Mouse (Mus musculus) c-Kit-negative CD71-positive TER-119-positive erythroid progenitor cells, embryonic 14.5 days (primary cell): ENCODE data around the gene Wt1.
A peak's percentile ranks its signal among the peaks of the same experiment; 100 is the strongest.

ENCODE experiments used
- DNase-seq: peaks from one replicate; pipeline ENCODE4 v3.0.0-alpha.2; 2013; ENCODE audit warnings: low read depth, low spot score

Wt1 gene

DNA sequence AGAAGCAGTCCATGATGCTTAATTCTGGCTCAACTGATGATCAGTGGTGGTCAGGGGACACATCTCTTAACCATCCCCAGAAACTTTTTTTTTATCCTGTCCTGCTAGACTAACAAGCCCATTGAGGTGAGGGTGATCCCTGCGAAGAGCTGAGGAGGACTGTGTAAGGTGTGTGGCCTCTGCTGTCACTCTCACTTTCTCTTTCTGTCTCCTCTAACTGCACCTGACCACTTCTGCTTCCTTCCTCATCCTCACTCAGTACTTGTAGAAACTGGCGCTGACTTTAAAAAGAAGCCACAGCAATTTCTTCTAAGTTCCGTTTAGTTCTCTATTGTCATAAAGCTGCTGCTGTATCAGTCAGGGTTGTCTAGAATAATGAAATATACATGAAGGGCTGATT is 58.8 kb downstream of the Wt1 start:
- DNase-seq, result no peak

DNA sequence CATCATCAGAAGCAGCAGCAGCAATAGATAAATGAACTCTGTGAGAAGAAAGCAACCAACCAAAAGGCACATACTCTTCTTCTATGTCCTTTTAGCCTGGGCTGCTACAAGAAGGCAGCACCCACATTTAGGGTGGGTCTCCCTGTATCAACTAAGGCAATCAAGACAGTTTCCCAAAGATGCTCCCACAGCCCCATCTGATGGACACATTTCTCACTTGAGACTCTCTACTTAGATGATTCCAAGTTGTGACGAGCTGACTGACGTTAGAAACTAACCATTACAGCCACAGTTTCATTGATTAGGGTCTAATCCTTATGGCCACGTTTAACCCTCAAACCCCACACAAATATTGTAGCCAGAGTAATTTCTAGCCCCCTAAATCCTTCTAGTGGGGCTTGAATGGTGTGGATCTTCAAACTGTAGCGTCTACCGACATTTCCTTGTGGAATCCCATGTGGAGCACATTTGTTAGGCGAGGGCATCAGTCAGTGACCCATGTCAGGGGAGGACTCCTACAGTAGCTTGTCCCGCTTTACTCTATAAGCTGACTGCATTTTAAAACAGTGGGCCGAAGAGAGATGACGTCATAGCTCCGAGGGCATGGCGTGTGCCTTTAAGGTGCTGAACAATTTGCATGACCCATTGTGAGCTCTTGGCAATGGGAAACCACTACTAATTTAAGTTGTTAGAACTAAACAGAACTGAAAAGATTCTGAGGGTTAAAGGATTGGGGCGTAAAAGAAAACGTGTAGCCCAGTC is 59.6 kb downstream of the Wt1 start:
- no peak for DNase-seq

DNA sequence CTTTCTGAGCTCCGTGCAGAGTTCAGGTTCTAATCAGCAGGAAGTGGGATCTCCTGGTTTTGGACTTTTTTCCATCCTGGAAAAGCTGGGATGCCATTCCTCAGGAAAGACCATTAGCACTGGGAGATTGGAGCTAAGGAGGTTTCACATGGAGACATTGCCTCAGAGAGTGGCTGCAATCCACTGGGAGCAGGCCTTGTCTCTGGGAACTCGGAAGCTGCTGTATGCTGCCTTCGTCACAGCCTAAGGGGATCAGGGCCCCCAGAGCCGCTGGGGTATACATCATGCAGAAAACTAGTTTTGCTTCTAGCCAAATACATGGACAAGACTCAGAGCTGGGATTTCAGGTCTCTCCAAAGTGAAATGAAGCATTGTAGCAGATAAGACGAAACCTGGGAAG is 60.3 kb downstream of the Wt1 start:
- DNase-seq, result no peak

GRCm38 (mm10) chr2:105188182-105188581 is 61.9 kb downstream of the Wt1 start:
- DNase-seq, result peak; percentile 15

DNA sequence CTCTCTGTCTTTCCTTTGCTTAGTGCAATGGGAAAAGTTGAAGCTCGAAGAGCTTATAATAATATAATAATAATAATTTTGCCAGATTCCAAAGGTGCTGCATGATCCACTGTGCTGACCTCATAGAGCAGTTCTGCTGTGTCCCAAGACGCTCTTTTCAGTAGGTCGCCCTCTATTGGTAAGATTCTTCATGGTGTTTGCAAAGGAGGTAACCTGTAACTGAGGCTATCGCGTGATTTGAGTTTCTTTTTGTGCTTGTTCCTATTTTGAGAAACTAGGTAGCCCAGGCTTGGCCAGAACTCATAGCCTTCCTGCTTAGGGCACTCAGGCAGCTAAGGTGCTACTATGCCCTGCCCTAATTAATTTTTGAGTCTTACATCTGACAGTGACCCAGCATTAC is 63.0 kb downstream of the Wt1 start:
- no peak for DNase-seq

DNA sequence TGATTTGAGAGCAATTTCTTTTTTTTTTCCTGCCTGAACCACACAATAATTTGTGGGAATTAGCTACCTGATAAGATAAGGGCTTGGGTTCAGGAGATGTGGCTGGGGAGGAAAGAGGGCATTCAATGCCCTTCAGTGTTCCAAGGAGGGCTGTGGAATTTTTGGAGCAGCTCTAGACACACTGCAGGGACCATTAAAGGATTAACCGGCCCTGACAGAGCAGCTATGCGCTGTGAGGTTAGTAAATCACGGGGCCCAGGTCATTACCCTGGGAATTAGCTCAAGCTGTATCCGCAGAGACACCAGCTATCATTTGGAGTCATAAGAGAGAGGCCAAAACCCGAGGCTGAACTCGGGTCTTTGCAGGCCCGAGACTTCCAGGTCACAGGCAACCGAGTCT is 73.8 kb downstream of the Wt1 start:
- no peak for DNase-seq

DNA sequence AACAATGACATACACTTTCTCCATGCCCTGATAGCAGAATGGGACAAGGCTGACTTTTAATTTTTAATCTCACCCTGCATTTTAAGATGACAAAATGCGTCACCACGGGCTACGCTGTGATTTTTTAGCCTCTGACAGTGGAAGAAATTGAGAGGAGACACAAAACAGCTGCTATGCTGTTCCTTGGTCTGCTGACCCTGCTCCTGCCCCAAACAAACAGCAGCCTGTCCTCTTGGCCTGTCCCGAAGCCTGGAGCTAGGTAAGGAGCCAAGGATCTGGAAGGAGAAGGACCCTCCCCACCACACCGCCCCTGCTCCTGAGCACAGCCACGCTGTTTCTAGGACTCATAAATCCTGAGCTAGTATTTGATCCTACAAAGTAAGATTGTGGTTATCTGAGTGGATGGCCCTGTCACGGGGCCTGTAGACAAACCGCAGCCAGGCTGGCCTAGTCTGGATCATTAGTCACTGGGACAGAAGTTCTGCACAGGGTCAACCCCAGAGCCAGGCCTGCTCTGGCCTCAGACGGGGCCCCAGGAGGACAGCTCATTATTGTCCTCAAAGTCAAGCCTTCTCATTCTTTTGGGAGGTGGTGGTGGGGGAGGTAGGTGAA is 80.3 kb downstream of the Wt1 start:
- no peak for DNase-seq

DNA sequence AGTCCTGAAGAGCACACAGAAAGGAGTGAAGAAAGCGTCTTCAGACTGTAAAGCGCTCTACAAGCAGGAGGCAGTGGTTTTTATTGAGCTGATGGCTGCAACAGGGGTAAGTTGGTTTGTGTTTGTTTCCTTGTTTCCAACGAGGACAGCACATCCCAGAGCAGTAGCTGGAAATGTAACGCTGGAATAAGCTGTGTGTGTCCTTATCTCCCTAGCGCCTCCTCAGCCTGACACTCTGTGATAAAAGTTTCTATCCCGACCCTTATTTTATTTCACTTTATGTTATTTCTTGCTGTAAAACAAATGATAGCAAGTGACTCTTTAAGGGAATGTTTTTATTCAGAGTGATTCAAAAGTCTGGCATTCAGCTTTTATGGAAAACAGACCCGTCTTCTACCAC is 86.5 kb downstream of the Wt1 start:
- DNase-seq, result no peak

- no peak for DNase-seq
These were observed 89.6 kb downstream of the Wt1 start for GRCm38 (mm10) chr2:105215914-105216313.

DNA sequence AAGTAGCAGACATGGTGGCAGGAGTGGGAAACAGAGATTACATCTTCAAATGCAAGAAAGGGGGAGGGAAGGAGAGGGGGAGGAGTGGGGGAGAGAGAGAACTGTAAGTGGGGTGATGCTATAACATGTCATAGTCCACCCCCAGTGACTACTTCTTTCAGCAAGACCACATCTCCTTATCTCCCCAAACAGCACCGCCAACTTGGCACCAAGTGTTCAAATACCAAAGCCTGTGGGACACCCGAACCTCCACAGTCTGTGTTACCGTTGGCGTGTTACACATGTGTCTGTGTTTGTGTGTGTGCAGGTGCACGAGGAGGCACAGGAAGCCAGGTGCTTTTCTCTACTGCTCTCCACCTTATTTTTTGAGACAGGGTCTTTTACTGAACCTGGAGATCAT is 92.9 kb downstream of the Wt1 start:
- no peak for DNase-seq

DNA sequence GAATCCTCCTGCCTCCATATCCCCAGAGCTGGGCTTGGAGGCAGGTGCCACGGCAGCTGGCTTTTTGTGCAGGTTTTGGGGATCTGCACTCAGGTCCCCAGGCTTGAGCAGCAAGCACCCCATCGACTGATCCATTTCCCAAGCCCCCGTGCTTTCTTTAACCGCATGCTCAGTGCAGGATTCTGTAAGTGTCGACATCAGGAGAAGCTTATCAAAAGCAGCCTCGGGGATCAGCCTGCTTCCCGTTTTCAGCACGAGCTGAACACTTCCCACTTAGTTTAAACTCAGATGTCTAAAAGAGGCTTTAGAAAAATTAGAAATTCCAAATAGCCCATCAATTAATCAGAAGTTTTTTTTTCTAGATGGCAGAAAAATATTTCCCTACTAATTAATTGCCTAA is 93.3 kb downstream of the Wt1 start:
- DNase-seq, result no peak

DNA sequence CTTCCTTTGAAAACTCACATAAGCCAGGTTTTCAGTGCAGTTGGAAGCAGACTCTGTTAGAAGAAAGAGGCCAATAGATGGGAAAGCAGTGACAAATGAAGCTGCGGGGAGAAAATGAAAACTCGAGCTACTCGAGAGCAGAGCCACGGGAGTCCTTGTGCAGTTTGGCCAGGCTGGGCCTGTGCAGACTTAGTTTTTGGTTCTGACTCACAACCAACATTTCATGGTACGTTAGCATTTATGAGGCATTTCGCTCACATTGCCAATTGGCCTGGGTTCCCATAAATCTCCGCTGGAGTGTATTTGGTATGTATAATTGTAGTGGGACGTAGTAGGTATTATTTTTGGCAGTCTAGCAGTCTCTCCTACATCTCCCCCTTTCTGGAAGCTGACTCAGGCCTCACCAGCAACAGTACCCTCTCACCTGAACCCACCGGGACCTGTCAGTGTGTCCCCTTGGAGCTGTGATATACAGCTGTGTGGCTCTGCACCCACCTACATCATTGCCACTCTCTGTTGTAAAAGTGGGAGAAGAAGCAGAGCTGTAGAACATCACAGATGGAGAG is 94.5 kb downstream of the Wt1 start:
- DNase-seq, result no peak
